In the genomic region with DNA sequence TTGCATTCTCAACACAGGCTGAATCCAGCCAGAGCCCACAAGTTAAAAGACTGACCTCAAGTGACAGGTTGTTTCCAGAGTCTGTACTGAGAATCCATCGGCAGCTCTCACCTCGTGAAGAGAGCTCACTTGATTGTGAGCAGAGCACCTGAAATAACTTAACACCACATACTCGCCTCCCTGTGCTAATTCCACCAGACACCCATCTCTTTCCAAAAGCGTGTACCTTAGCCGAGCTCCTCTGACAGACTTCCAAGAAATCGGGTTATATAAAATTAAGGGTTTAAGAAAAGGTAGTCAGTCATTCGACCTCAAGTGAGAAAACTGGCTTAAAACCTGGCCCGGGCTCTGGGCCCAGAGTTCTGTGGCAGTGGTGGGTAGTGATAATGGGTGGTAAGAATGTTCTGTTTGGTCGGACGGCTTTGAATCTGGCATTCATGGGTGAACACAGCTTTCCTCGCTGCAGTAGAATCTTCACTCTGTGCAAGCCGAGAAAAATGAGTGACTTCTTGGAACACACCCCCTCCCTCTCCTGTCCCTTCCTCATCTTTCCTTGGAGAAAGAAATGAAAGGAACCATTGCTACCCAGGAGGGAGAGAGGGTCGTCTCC, we compare ENCODE assay signal across 15 mouse cellular contexts.
DNase-seq lines count a peak whose midpoint lies in the region; ATAC-seq lines count a peak whose summit lies in the region.
"Had no signal": no experiment of that assay in that cellular context is flagged by ENCODE, and none has a peak within 500 bp of the region (broad histone marks: within the 10 kb centered on the region; RNA-seq: fewer than 3 reads in every experiment).

No protein-coding gene starts in this region.

- peak; percentile 94 for ATAC-seq in frontal cortex, adult (ENCODE audit: low TSS enrichment)
- ATAC-seq in monocyte, adult 5-6 weeks (replicated peaks; ENCODE audit: insufficient number of reproducible peaks, low FRiP score, low TSS enrichment, poor library complexity, severe bottlenecking), result no peak
- ATAC-seq: forebrain, embryonic 13.5 days; forebrain, postnatal 0 days; hindbrain, embryonic 16.5 days had no signal

- intact Hi-C loops in left cerebral cortex, postnatal 10 days (cut with DNase I), result no loop called here

- no peak for DNase-seq in frontal cortex, postnatal 10 days (ENCODE audit: low spot score in 2 of 2)
- DNase-seq in left cerebral cortex, adult 18-20 months (ENCODE audit: low spot score in 2 of 2), result peak; percentile 11 to 13
- no peak for DNase-seq in left cerebral cortex, postnatal 10 days (ENCODE audit: extremely low spot score in 1 of 2, low spot score in 2 of 2)
- DNase-seq in right cerebral cortex, adult 18-20 months, result peak; percentile 20
- no peak for DNase-seq in right cerebral cortex, postnatal 25 days
- DNase-seq: adrenal gland, postnatal 10 days; cerebellum, adult 11-12 months; forebrain, postnatal 0 days; gastrocnemius, postnatal 14 days; heart, postnatal 10 days; heart, postnatal 4 days had no signal

Comparison
In these comparisons a context has a peak if more than half of its experiments do, and no peak if none do; other contexts are left out.
1. DNase-seq: peak in left cerebral cortex, adult 18-20 months (2 of 2) and right cerebral cortex, adult 18-20 months (single experiment); none in frontal cortex, postnatal 10 days (0 of 2), left cerebral cortex, postnatal 10 days (0 of 2) and right cerebral cortex, postnatal 25 days (single experiment).